Comparison of ENCODE assay signal across 10 mouse cellular contexts in the genomic region with DNA sequence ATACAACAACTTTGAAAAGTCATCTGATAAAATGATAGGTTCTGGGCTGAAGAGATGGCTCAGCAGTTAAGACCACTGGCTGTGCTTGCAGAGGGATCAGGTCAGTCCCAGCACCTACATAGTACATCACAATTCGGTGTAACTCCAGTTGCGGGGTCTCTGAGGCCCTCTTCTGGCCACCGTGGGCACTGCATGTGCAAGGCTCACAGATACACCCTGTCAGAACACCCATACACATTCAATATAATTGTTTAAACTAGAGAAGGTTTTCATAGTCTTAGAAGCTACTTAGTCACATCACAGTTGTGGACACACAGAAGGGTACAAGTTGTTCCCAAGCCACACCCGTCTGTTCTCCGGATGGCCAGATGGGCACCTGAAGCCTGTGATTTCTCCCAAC.
DNase-seq lines count a peak whose midpoint lies in the region; ATAC-seq and TF ChIP-seq lines count a peak whose summit lies in the region.
"Had no signal": no experiment of that assay in that cellular context is flagged by ENCODE, and none has a peak within 500 bp of the region (broad histone marks: within the 10 kb centered on the region; RNA-seq: fewer than 3 reads in every experiment).

No protein-coding gene starts in this region.

- 61% methylated on average over 5 of the region's 5 CpGs for WGBS in hindbrain, embryonic 10.5 days
- 59% methylated on average over 5 of the region's 5 CpGs for WGBS in hindbrain, embryonic 13.5 days
- WGBS in olfactory bulb, adult 2 months = 78% methylated on average over 5 of the region's 5 CpGs
- 68% methylated on average over 5 of the region's 5 CpGs for WGBS in forebrain, embryonic 10.5 days
- 63% methylated on average over 5 of the region's 5 CpGs for whole genome bisulfite sequencing in forebrain, embryonic 13.5 days

- H3K27ac ChIP-seq in hindbrain, embryonic 10.5 days = no peak overlapping the region
- H3K27ac ChIP-seq in hindbrain, embryonic 13.5 days = no peak overlapping the region
- no peak overlapping the region for H3K27ac ChIP-seq in olfactory bulb, adult 2 months (ENCODE audit: insufficient read depth, low read depth, low read length)
- H3K27ac ChIP-seq in forebrain, embryonic 10.5 days = no peak overlapping the region
- H3K27ac ChIP-seq in forebrain, embryonic 13.5 days = no peak overlapping the region
- H3K27ac ChIP-seq: hindbrain, embryonic 15.5 days had no signal

- peak; percentile 50 for DNase-seq in hindbrain, embryonic 10.5 days (ENCODE audit: low spot score)
- DNase-seq in B cell, adult 2 months = peak; percentile 21 to 34
- peak; percentile 4 for DNase-seq in T-cell, adult 2 months (ENCODE audit: low spot score)
- no peak for DNase-seq in forebrain, embryonic 10.5 days (ENCODE audit: extremely low spot score, low spot score)

- no peak for TF ChIP-seq POLR2A in olfactory bulb, adult 2 months (IDR thresholded peaks at IDR 0.05; ENCODE audit: insufficient read depth, low read depth, low read length)

- no peaks in the 10 kb centered on the region for H3K27me3 ChIP-seq in hindbrain, embryonic 10.5 days (ENCODE audit: insufficient read depth, poor library complexity, severe bottlenecking)
- no peaks in the 10 kb centered on the region for H3K27me3 ChIP-seq in hindbrain, embryonic 13.5 days
- H3K27me3 ChIP-seq in forebrain, embryonic 10.5 days (ENCODE audit: poor library complexity, severe bottlenecking) = peaks cover 20% of the 10 kb centered on the region
- no peaks in the 10 kb centered on the region for H3K27me3 ChIP-seq in forebrain, embryonic 13.5 days
- H3K27me3 ChIP-seq: hindbrain, embryonic 15.5 days; megakaryocyte, embryonic 14.5 days had no signal

- TF ChIP-seq CTCF in olfactory bulb, adult 2 months (IDR thresholded peaks at IDR 0.05; ENCODE audit: insufficient read depth, low read depth, low read length) = peak; percentile 33; the same call in 1 of the 2 replicates

- no peaks in the 10 kb centered on the region for H3K9me3 ChIP-seq in hindbrain, embryonic 10.5 days
- no peaks in the 10 kb centered on the region for H3K9me3 ChIP-seq in hindbrain, embryonic 13.5 days
- no peaks in the 10 kb centered on the region for H3K9me3 ChIP-seq in forebrain, embryonic 10.5 days
- H3K9me3 ChIP-seq in forebrain, embryonic 13.5 days (replicated peaks) = no peaks in the 10 kb centered on the region
- H3K9me3 ChIP-seq: hindbrain, embryonic 15.5 days; megakaryocyte, embryonic 14.5 days had no signal

- no peaks in the 10 kb centered on the region for H3K36me3 ChIP-seq in hindbrain, embryonic 10.5 days
- no peaks in the 10 kb centered on the region for H3K36me3 ChIP-seq in hindbrain, embryonic 13.5 days
- H3K36me3 ChIP-seq in forebrain, embryonic 10.5 days (replicated peaks) = no peaks in the 10 kb centered on the region
- H3K36me3 ChIP-seq in forebrain, embryonic 13.5 days (ENCODE audit: poor library complexity, severe bottlenecking) = no peaks in the 10 kb centered on the region
- H3K36me3 ChIP-seq: hindbrain, embryonic 15.5 days had no signal

- ATAC-seq in hindbrain, embryonic 13.5 days (ENCODE audit: low FRiP score) = no peak
- ATAC-seq in granulocyte monocyte progenitor cell, adult 5-6 weeks (replicated peaks; ENCODE audit: poor library complexity, severe bottlenecking) = peak; percentile 46
- ATAC-seq in forebrain, embryonic 13.5 days = no peak

- no peak overlapping the region for H3K9ac ChIP-seq in hindbrain, embryonic 13.5 days
- no peak overlapping the region for H3K9ac ChIP-seq in forebrain, embryonic 13.5 days
- H3K9ac ChIP-seq: hindbrain, embryonic 15.5 days had no signal

- peaks cover 66% of the 10 kb centered on the region for H3K4me1 ChIP-seq in hindbrain, embryonic 10.5 days (replicated peaks)
- H3K4me1 ChIP-seq in hindbrain, embryonic 13.5 days (replicated peaks) = peaks cover 21% of the 10 kb centered on the region
- peaks cover 15% of the 10 kb centered on the region for H3K4me1 ChIP-seq in olfactory bulb, adult 2 months (ENCODE audit: control insufficient read depth, insufficient read depth, low read length)
- peaks cover 70% of the 10 kb centered on the region for H3K4me1 ChIP-seq in forebrain, embryonic 10.5 days
- H3K4me1 ChIP-seq in forebrain, embryonic 13.5 days = peaks cover 31% of the 10 kb centered on the region

- no peak overlapping the region for H3K4me2 ChIP-seq in hindbrain, embryonic 13.5 days
- no peak overlapping the region for H3K4me2 ChIP-seq in forebrain, embryonic 13.5 days
- H3K4me2 ChIP-seq: hindbrain, embryonic 15.5 days had no signal

- no peak overlapping the region for H3K4me3 ChIP-seq in hindbrain, embryonic 10.5 days
- H3K4me3 ChIP-seq in hindbrain, embryonic 13.5 days = no peak overlapping the region
- no peak overlapping the region for H3K4me3 ChIP-seq in olfactory bulb, adult 2 months (ENCODE audit: insufficient read depth, low read depth, low read length)
- no peak overlapping the region for H3K4me3 ChIP-seq in forebrain, embryonic 10.5 days
- H3K4me3 ChIP-seq in forebrain, embryonic 13.5 days = no peak overlapping the region
- H3K4me3 ChIP-seq: hindbrain, embryonic 15.5 days; megakaryocyte, embryonic 14.5 days had no signal
